Mouse (Mus musculus): ENCODE results near the gene Gipc3.

Gipc3 gene

GRCm38 (mm10) chr10:81298369-81299100 lies 44.5 kb downstream of the Gipc3 start:
- peak; percentile 79 to 83 for DNase-seq

DNA sequence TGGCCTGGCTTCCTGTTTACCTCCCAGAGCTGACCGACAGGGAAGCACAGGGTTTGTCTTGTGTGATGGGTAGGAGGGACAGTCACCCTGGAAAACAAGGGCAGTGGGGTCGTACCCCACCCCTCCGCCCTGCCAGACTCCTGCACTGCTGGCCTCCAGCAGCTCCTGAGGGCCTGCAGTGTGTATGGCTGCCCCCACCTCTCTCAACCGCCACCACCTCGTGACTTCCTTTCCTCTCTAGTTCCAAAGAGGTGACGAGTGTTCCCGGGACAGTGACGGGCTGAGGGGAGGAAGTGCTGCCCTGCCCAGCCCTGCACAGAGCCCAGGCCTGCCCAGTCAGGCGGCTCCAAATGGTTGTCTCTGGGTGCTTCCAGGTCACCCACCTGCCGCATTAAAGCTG lies 45.2 kb downstream of the Gipc3 start:
- DNase-seq: peak; percentile 83 to 86

DNA sequence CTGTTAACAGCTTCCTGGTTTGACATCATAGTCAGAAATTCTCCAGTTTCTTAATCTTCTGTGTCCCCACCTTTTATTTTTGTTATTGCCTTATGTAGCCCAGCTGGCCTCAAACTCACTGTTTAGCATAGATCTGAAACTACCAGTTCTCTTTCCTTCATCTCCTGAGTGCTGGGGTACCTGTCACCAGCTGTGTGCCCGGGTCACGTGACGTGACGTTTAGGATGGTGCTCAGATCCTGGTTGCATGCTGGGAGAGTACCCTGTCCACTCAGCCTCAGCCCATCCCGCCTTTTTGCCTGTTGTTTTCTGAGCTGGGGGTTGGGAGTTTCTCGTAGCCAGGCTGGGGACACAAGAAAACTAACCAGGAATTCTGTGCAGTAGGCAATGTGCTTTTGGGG lies 45.8 kb downstream of the Gipc3 start:
- peak; percentile 78 for DNase-seq

DNA sequence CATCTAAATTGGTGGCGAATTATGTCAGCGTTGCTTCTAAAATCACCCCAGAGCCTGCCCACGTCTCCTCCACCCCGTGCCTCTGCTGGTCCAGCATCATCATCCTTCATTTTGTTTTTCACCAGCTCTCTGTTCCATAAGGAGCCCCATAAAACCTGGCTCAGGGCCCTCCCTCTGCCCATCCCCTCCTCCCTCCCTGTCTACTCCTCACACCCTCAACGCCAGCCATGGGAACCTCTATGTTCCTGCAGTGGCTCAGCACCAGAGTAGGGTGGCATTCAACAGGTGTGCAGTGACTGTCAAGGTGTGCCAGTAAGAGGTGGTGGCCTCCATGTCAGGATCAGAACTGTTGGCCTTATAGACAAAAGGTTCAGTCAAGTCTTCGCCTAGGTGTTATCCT lies 47.9 kb downstream of the Gipc3 start:
- DNase-seq: no peak

- no peak for DNase-seq
These were observed 48.6 kb downstream of the Gipc3 start for GRCm38 (mm10) chr10:81294442-81294841.

DNA sequence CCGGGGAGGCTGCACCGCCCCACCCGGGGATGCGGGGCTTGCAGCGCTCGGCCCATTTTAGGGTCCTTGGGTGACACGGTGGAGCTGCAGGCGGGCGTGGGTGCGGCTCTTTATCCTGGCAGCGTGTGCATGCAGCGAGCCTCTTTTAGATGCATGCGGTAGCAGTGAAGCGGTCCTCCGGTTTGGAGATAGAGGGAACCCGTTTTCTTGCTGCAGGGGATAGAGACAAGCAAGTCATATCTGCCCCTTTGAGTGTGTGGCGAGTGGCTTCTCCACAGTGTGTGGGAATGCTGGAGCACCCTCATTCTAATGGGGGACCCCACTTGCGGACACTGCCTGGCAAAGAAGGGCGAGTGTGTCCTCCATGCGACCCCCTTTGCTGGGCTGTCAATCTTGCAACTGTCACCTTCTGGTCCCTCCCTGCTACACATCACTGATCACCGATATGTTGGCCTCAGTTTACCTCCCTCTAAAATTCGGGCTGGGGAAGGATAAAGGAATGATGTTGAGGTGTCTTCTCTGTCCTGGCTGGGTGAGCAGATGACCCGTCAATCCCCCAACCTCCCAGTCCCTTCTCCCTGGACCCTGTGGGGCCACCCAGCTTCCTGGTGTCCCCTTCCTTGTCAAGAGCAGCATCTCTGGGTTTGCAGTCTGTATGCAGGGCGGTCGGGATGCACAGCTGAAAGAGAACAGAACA lies 49.6 kb downstream of the Gipc3 start:
- no peak for DNase-seq

- peak; percentile 99 for DNase-seq
These were observed 50.3 kb downstream of the Gipc3 start, which contains the start of gene Pip5k1c for GRCm38 (mm10) chr10:81292554-81293333. TSS of gene Pip5k1c (plus strand) at chr10:81292963.

- DNase-seq: peak in 1 of 2 experiments; percentile 35
These were observed 51.5 kb downstream of the Gipc3 start, which contains the start of gene Tjp3 for GRCm38 (mm10) chr10:81291511-81292104. TSS of gene Tjp3 (minus strand) at chr10:81291581.

GRCm38 (mm10) chr10:81290698-81291460 lies 52.2 kb downstream of the Gipc3 start:
- peak in 1 of 2 experiments; percentile 15 for DNase-seq

DNA sequence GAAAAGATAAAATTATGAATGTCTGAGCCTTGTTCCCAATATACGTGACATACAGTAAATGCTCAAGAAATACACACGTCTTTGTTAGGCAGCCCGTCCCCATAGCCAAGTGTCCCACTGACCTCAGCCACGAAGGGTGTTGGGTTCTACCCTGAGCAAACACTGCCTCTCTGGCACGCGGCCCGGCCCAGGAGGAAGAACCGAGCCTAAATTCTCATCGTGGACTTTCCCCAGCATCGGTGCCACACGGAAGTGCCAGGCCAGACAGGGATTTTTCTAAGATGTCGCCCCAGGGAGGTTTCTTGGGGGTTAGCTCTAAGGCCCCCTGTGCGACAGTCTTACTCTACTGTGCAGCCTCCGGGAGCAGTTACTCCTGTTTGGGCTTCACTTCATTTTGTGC lies 53.3 kb downstream of the Gipc3 start:
- no peak for DNase-seq

DNA sequence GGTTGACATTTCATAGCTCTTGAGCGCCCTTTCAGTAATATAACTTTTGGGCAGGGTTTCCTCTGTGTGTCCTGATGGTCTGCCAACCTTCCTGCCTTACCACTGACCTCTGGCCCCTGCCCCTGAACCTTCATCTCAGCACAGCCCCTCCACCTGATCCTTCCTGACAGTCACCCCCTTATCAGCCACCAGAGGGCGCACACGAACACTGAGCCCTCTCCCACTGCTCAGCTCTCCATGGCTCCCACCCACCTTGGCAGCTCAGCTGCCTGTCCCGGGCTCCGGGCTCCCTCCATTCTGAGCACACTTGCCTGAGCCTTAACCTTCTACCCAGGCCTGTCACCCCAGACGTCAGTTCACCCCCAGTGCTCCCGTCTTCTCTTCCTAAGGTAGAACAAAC lies 53.8 kb downstream of the Gipc3 start:
- peak; percentile 77 to 78 for DNase-seq

DNA sequence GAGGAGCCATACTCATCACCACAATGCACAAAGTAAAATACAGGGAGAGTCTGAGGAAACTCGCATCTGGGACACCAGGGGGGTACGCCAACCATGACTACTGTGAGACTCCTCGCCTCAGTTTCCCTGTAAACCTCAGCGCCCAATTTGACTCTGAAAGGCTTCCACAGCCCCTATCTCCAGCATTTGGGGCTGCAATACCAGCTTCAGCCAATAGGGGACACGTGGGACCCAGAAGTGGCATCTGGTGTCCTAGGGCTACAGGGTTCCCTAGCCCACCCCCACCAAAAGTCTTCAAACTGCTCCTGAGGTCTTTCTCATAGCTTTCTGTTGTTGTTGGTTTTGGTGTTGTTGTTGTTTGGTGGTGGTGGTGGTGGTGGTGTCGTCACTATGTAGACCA lies 54.5 kb downstream of the Gipc3 start:
- peak; percentile 74 to 76 for DNase-seq

DNA sequence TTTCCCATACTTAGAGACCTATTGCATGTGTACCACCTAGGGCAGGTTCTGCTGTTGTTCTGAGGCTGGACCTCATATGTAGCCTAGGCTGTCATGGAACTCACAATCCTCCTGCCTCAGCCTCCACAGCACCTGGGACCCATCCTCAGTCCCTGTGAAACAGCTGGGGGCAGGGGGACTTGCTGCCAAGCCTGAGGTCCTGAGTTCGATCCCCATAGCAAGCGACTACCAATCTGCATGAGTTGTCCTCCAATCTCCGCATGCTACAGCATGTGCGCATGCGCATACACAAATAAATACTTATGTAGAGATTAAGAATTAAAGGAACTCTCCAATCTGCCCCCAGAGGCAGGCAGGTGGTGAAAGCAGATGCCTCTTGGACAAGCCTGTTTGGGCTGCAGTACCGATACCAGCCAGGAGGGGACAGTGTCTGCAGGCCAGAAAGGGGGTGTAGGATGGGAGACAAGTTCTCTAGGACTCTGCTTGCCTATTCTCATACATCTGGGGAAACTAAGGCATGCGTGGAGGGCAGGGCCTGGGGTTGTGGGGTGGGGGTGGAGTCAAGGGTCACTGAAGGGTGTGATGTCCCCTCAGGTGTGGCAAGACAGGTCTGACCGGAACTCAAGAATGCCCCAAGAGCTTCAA lies 55.4 kb downstream of the Gipc3 start:
- peak; percentile 90 to 92 for DNase-seq

GRCm38 (mm10) chr10:81286586-81286985 lies 56.5 kb downstream of the Gipc3 start:
- DNase-seq: peak; percentile 58 to 64

DNA sequence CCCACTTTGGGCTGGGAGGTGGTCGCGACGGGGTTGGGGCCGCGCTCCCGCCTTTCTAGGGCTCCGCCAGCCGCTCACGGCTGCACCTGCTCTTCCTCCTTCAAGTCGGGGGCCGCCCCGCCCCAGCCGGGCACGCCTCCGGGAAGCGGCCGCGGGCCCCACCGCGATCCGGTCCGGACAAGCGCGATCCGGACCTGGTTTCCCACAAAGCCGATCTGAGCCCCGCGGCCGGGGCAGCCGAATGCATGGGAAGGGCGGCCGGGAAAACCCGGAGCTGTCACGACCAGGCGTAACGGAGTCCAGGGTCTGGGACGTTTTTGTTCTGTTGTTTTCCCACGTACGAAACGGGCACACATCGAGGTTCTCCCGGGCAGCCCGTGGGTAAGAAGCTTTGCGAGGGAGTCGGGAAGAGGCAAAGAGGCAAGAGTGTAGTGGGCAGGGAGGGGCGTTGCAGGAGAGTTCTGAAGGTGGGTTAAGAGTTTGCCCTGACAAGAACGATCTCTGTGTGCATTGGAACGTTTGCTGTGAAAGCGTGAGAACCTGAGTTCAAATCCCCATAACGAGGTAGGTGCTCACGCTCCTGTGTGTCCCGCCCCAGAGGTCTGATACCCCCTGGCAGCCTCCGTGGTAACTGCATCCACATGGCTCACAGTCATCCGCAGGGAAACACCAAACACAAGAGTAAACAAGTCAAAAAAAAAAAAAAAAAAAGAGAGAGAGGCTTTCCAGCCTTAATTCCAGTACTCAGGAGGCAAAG lies 57.2 kb downstream of the Gipc3 start:
- peak; percentile 94 to 95 for DNase-seq

Data from B cell, adult 2 months (primary cell).